Mouse (Mus musculus): ENCODE measurements around the gene Echdc3. TPM values are rescaled to one million over a fixed set of nuclear protein-coding genes. Genes with fewer than 3 reads are reported as not detected.

The Echdc3 gene
- polyA plus RNA-seq, 1 experiment from 2014 or later = 11.1 TPM

GRCm38 (mm10) chr2:6255402-6255988 is 42.7 kb upstream of the Echdc3 start:
- ATAC-seq (ENCODE audit: low read depth) = no peak
- H3K27me3 ChIP-seq (ENCODE audit: control insufficient read depth, insufficient read depth, low read depth, low read length) = no peaks in the 10 kb centered on the region
- 80% methylated on average over 5 of the region's 5 CpGs for WGBS
- H3K36me3 ChIP-seq (ENCODE audit: control insufficient read depth, insufficient read depth, low read length) = no peaks in the 10 kb centered on the region
- H3K27ac ChIP-seq (ENCODE audit: low read length) = peak overlapping the region; percentile 93
- H3K4me2 ChIP-seq (ENCODE audit: low read depth, low read length) = no peak overlapping the region
- H3K4me1 ChIP-seq (replicated peaks; ENCODE audit: control insufficient read depth, insufficient read depth, low read length) = peaks cover 9% of the 10 kb centered on the region
- H3K4me3 ChIP-seq (ENCODE audit: low read length) = no peak overlapping the region
- H3K9ac ChIP-seq (ENCODE audit: low read length) = no peak overlapping the region
- no peaks in the 10 kb centered on the region for H3K9me3 ChIP-seq (ENCODE audit: control insufficient read depth, low read length)

- Histone ChIP-seq H3K4me1 (replicated peaks; ENCODE audit: control insufficient read depth, insufficient read depth, low read length) (peaks cover 9% of the 10 kb centered on the region), H3K36me3 (ENCODE audit: control insufficient read depth, insufficient read depth, low read length) (no peaks in the 10 kb centered on the region), H3K9me3 (ENCODE audit: control insufficient read depth, low read length) (no peaks in the 10 kb centered on the region), H3K27me3 (ENCODE audit: control insufficient read depth, insufficient read depth, low read depth, low read length) (no peaks in the 10 kb centered on the region), H3K4me3 (ENCODE audit: low read length) (no peak overlapping the region), H3K9ac (ENCODE audit: low read length) (no peak overlapping the region), H3K4me2 (ENCODE audit: low read depth, low read length) (no peak overlapping the region), H3K27ac (ENCODE audit: low read length) (no peak overlapping the region)
- 73% methylated on average over 3 of the region's 3 CpGs for WGBS
- no peak for ATAC-seq (ENCODE audit: low read depth)
These were observed 39.7 kb upstream of the Echdc3 start for GRCm38 (mm10) chr2:6252491-6252890.

- no peak overlapping the region for H3K4me3 ChIP-seq (ENCODE audit: low read length)
- no peak overlapping the region for H3K4me2 ChIP-seq (ENCODE audit: low read depth, low read length)
- no peak overlapping the region for H3K9ac ChIP-seq (ENCODE audit: low read length)
- H3K27ac ChIP-seq (ENCODE audit: low read length) = no peak overlapping the region
- peaks cover 3% of the 10 kb centered on the region; the same call in 1 of the 2 replicates for H3K4me1 ChIP-seq (replicated peaks; ENCODE audit: control insufficient read depth, insufficient read depth, low read length)
- no peaks in the 10 kb centered on the region for H3K27me3 ChIP-seq (ENCODE audit: control insufficient read depth, insufficient read depth, low read depth, low read length)
- ATAC-seq (ENCODE audit: low read depth) = no peak
- H3K36me3 ChIP-seq (ENCODE audit: control insufficient read depth, insufficient read depth, low read length) = no peaks in the 10 kb centered on the region
- 56% methylated on average over 3 of the region's 3 CpGs for WGBS
- peaks cover 6% of the 10 kb centered on the region for H3K9me3 ChIP-seq (ENCODE audit: control insufficient read depth, low read length)
These were observed 38.3 kb upstream of the Echdc3 start for GRCm38 (mm10) chr2:6251076-6251496.

GRCm38 (mm10) chr2:6241446-6241845 is 28.6 kb upstream of the Echdc3 start:
- Histone ChIP-seq H3K27ac (ENCODE audit: low read length) (no peak overlapping the region), H3K27me3 (ENCODE audit: control insufficient read depth, insufficient read depth, low read depth, low read length) (no peaks in the 10 kb centered on the region), H3K9ac (ENCODE audit: low read length) (no peak overlapping the region), H3K9me3 (ENCODE audit: control insufficient read depth, low read length) (peaks cover 5% of the 10 kb centered on the region), H3K4me3 (ENCODE audit: low read length) (no peak overlapping the region), H3K4me1 (replicated peaks; ENCODE audit: control insufficient read depth, insufficient read depth, low read length) (peaks cover 6% of the 10 kb centered on the region; the same call in 1 of the 2 replicates), H3K4me2 (ENCODE audit: low read depth, low read length) (no peak overlapping the region), H3K36me3 (ENCODE audit: control insufficient read depth, insufficient read depth, low read length) (no peaks in the 10 kb centered on the region)
- no peak for ATAC-seq (ENCODE audit: low read depth)
- 80% methylated on average over 5 of the region's 5 CpGs for WGBS

- H3K4me2 ChIP-seq (ENCODE audit: low read depth, low read length) = no peak overlapping the region
- no peak overlapping the region for H3K4me3 ChIP-seq (ENCODE audit: low read length)
- H3K36me3 ChIP-seq (ENCODE audit: control insufficient read depth, insufficient read depth, low read length) = no peaks in the 10 kb centered on the region
- H3K9me3 ChIP-seq (ENCODE audit: control insufficient read depth, low read length) = no peaks in the 10 kb centered on the region
- H3K4me1 ChIP-seq (replicated peaks; ENCODE audit: control insufficient read depth, insufficient read depth, low read length) = peaks cover 6% of the 10 kb centered on the region; the same call in 1 of the 2 replicates
- no peak for ATAC-seq (ENCODE audit: low read depth)
- H3K27me3 ChIP-seq (ENCODE audit: control insufficient read depth, insufficient read depth, low read depth, low read length) = no peaks in the 10 kb centered on the region
- no peak overlapping the region for H3K27ac ChIP-seq (ENCODE audit: low read length)
- H3K9ac ChIP-seq (ENCODE audit: low read length) = no peak overlapping the region
- 44% methylated on average over 1 of the region's 1 CpGs for WGBS
These were observed 27.2 kb upstream of the Echdc3 start for GRCm38 (mm10) chr2:6240072-6240471.

- ATAC-seq (ENCODE audit: low read depth) = peak; percentile 21; the same call in 1 of the 2 replicates
- Histone ChIP-seq H3K36me3 (ENCODE audit: control insufficient read depth, insufficient read depth, low read length) (no peaks in the 10 kb centered on the region), H3K4me1 (replicated peaks; ENCODE audit: control insufficient read depth, insufficient read depth, low read length) (peaks cover 6% of the 10 kb centered on the region; the same call in 1 of the 2 replicates), H3K4me3 (ENCODE audit: low read length) (no peak overlapping the region), H3K9ac (ENCODE audit: low read length) (no peak overlapping the region), H3K9me3 (ENCODE audit: control insufficient read depth, low read length) (no peaks in the 10 kb centered on the region), H3K27ac (ENCODE audit: low read length) (no peak overlapping the region), H3K4me2 (ENCODE audit: low read depth, low read length) (no peak overlapping the region), H3K27me3 (ENCODE audit: control insufficient read depth, insufficient read depth, low read depth, low read length) (no peaks in the 10 kb centered on the region)
- WGBS = 47% methylated on average over 4 of the region's 4 CpGs
These were observed 26.5 kb upstream of the Echdc3 start for GRCm38 (mm10) chr2:6239333-6239732.

- no peaks in the 10 kb centered on the region for H3K27me3 ChIP-seq (ENCODE audit: control insufficient read depth, insufficient read depth, low read depth, low read length)
- 27% methylated on average over 2 of the region's 2 CpGs for WGBS
- H3K9me3 ChIP-seq (ENCODE audit: control insufficient read depth, low read length) = no peaks in the 10 kb centered on the region
- peaks cover 6% of the 10 kb centered on the region; the same call in 1 of the 2 replicates for H3K4me1 ChIP-seq (replicated peaks; ENCODE audit: control insufficient read depth, insufficient read depth, low read length)
- H3K4me2 ChIP-seq (ENCODE audit: low read depth, low read length) = no peak overlapping the region
- H3K4me3 ChIP-seq (ENCODE audit: low read length) = no peak overlapping the region
- no peaks in the 10 kb centered on the region for H3K36me3 ChIP-seq (ENCODE audit: control insufficient read depth, insufficient read depth, low read length)
- peak; percentile 40; the same call in 1 of the 2 replicates for ATAC-seq (ENCODE audit: low read depth)
- H3K9ac ChIP-seq (ENCODE audit: low read length) = no peak overlapping the region
- no peak overlapping the region for H3K27ac ChIP-seq (ENCODE audit: low read length)
These were observed 25.8 kb upstream of the Echdc3 start for GRCm38 (mm10) chr2:6238679-6239078.

- 36% methylated on average over 4 of the region's 4 CpGs for WGBS
- ATAC-seq (ENCODE audit: low read depth) = peak; percentile 74
- Histone ChIP-seq H3K27ac (ENCODE audit: low read length) (peak overlapping the region; percentile 55), H3K9me3 (ENCODE audit: control insufficient read depth, low read length) (no peaks in the 10 kb centered on the region), H3K4me2 (ENCODE audit: low read depth, low read length) (no peak overlapping the region), H3K4me1 (replicated peaks; ENCODE audit: control insufficient read depth, insufficient read depth, low read length) (peaks cover 6% of the 10 kb centered on the region; the same call in 1 of the 2 replicates), H3K36me3 (ENCODE audit: control insufficient read depth, insufficient read depth, low read length) (no peaks in the 10 kb centered on the region), H3K4me3 (ENCODE audit: low read length) (no peak overlapping the region), H3K9ac (ENCODE audit: low read length) (peak overlapping the region; percentile 42; the same call in 1 of the 2 replicates), H3K27me3 (ENCODE audit: control insufficient read depth, insufficient read depth, low read depth, low read length) (no peaks in the 10 kb centered on the region)
These were observed 25.4 kb upstream of the Echdc3 start for GRCm38 (mm10) chr2:6238244-6238643.

GRCm38 (mm10) chr2:6233353-6233752 is 20.5 kb upstream of the Echdc3 start:
- H3K9ac ChIP-seq (ENCODE audit: low read length) = no peak overlapping the region
- no peak overlapping the region for H3K4me3 ChIP-seq (ENCODE audit: low read length)
- H3K36me3 ChIP-seq (ENCODE audit: control insufficient read depth, insufficient read depth, low read length) = no peaks in the 10 kb centered on the region
- no peak overlapping the region for H3K27ac ChIP-seq (ENCODE audit: low read length)
- H3K27me3 ChIP-seq (ENCODE audit: control insufficient read depth, insufficient read depth, low read depth, low read length) = no peaks in the 10 kb centered on the region
- WGBS = 49% methylated on average over 6 of the region's 6 CpGs
- H3K9me3 ChIP-seq (ENCODE audit: control insufficient read depth, low read length) = no peaks in the 10 kb centered on the region
- no peak for ATAC-seq (ENCODE audit: low read depth)
- H3K4me2 ChIP-seq (ENCODE audit: low read depth, low read length) = no peak overlapping the region
- peaks cover 21% of the 10 kb centered on the region for H3K4me1 ChIP-seq (replicated peaks; ENCODE audit: control insufficient read depth, insufficient read depth, low read length)

Measured in lung, embryonic 16.5 days (tissue).